Mouse (Mus musculus): ENCODE data around the gene Slc3a1.

GRCm38 (mm10) chr17:84995844-84996243, 32.3 kb upstream of the Slc3a1 start:
- TF ChIP-seq CTCF (IDR thresholded peaks at IDR 0.05; ENCODE audit: low read depth), result no peak
- TF ChIP-seq EP300 (IDR thresholded peaks at IDR 0.05; ENCODE audit: low read depth), result no peak
